Mouse (Mus musculus): ENCODE measurements around the gene Lima1. TPM values are rescaled to one million over a fixed set of nuclear protein-coding genes. Genes with fewer than 3 reads are reported as not detected.

Lima1 gene
- polyA plus RNA-seq, 1 experiment, result 73.2 TPM

DNA sequence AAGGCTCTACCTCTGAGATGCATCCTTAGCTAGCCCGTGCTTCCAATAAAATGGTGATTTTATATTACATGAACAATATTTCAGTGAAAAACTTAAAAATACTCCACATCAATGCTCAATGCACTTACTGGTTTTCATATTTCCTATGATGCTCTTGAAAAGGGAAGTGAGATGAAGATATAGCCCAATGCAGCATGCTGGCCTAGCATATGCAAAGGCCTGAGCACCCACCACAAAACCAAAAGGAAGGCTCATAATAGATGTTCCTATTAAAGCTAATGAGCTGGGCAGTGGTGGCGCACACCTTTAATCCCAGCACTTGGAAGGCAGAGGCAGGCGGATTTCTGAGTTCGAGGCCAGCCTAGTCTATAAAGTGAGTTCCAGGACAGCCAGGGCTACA, 69.6 kb downstream of the Lima1 start:
- Histone ChIP-seq H3K27ac (ENCODE audit: insufficient read depth, low read depth, low read length) (no peak overlapping the region), H3K4me3 (ENCODE audit: insufficient read depth, low read depth, low read length) (no peak overlapping the region), H3K4me1 (ENCODE audit: control insufficient read depth, insufficient read depth, low read length) (peaks cover 22% of the 10 kb centered on the region)
- whole genome bisulfite sequencing, result 96% methylated on average over 4 of the region's 4 CpGs
- TF ChIP-seq CTCF (IDR thresholded peaks at IDR 0.05; ENCODE audit: insufficient read depth, low read depth, low read length), result no peak
- TF ChIP-seq POLR2A (IDR thresholded peaks at IDR 0.05; ENCODE audit: insufficient read depth, low read depth, low read length), result no peak

DNA sequence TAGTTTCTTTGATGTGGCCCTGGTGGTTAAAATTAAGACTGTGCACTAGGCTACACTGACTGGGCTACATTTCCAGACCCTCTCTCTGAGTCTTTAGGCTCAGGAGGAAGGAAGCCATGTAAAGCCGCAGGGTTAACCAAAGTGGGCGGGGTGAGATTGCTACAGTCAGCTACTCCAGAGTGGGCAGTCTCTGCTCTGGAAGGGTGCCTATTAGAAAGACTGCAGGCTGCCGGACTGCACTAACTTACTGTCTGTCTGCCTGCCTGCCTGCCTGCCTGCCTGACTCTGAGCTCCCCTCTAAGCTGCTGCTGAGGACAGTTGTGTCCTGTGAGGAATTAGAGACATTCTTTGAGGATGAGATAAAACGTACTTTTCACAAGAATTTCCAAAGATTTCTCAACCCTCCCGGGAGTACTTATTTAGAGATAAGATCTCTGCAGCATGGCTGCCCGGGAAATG, 72.0 kb downstream of the Lima1 start:
- WGBS, result 38% methylated on average over 6 of the region's 6 CpGs
- H3K4me3 ChIP-seq (ENCODE audit: insufficient read depth, low read depth, low read length), result no peak overlapping the region
- TF ChIP-seq CTCF (IDR thresholded peaks at IDR 0.05; ENCODE audit: insufficient read depth, low read depth, low read length) (no peak), POLR2A (IDR thresholded peaks at IDR 0.05; ENCODE audit: insufficient read depth, low read depth, low read length) (no peak)
- H3K4me1 ChIP-seq (ENCODE audit: control insufficient read depth, insufficient read depth, low read length), result peaks cover 27% of the 10 kb centered on the region
- 0 out of 2 replicates have a peak overlapping the region, but pooled peaks have one; percentile 21 for H3K27ac ChIP-seq (ENCODE audit: insufficient read depth, low read depth, low read length)

DNA sequence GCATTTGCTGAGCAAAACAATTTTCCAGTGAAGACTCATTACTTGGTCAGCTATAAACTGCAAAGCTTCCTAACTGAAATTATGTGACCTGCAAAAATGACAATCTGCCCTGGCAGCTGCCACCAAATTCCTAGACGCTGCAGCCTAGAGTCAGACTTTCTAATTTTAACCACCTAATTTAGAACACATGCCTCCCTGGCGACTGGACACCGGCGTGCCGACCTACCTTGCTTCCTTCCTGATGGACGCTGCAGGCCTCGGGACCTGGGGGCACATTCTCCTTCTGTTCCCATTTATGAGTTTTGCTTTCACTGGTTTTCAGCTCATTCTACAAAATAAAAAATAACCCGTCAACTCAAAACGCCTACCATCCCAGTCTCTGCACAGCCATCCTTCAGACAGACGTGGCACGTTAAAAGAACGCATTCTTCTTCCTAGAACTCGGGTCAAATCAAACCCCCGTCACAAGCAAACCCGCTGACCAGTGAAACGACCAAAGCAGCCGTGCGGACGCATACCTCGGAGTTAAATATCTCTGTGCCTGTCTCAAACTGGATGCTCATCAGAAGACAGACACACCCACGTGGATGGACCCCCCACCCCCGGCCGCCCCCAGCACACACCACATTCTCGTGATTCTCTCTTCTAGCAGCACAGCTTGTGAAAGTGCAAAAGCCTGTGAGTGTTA, 73.2 kb downstream of the Lima1 start:
- whole genome bisulfite sequencing, result 73% methylated on average over 24 of the region's 24 CpGs
- H3K4me1 ChIP-seq (ENCODE audit: control insufficient read depth, insufficient read depth, low read length), result peaks cover 25% of the 10 kb centered on the region
- no peak overlapping the region for H3K4me3 ChIP-seq (ENCODE audit: insufficient read depth, low read depth, low read length)
- TF ChIP-seq CTCF (IDR thresholded peaks at IDR 0.05; ENCODE audit: insufficient read depth, low read depth, low read length) (no peak), POLR2A (IDR thresholded peaks at IDR 0.05; ENCODE audit: insufficient read depth, low read depth, low read length) (no peak)
- H3K27ac ChIP-seq (ENCODE audit: insufficient read depth, low read depth, low read length), result no peak overlapping the region

DNA sequence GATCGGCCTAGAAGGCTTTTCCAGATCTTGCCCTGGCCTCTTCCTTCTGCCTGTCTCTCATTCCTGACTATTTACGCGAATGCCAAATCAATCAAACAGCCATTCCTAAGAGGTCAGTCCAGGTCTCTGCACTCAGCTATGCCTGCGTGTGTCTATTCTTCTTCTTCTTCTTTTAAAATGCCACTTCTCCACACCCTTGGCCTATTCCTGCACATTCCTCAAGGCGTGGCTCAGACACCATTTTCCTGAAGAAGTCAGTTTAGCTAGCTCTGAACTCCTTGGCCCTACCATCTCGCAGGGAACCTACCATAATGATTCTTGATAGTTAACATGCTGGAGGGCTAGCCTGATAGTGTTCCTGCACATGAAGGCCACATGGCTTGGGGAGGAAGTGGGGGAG, 75.5 kb downstream of the Lima1 start:
- peaks cover 21% of the 10 kb centered on the region for H3K4me1 ChIP-seq (ENCODE audit: control insufficient read depth, insufficient read depth, low read length)
- TF ChIP-seq CTCF (IDR thresholded peaks at IDR 0.05; ENCODE audit: insufficient read depth, low read depth, low read length) (no peak), POLR2A (IDR thresholded peaks at IDR 0.05; ENCODE audit: insufficient read depth, low read depth, low read length) (no peak)
- WGBS, result 89% methylated on average over 6 of the region's 6 CpGs

DNA sequence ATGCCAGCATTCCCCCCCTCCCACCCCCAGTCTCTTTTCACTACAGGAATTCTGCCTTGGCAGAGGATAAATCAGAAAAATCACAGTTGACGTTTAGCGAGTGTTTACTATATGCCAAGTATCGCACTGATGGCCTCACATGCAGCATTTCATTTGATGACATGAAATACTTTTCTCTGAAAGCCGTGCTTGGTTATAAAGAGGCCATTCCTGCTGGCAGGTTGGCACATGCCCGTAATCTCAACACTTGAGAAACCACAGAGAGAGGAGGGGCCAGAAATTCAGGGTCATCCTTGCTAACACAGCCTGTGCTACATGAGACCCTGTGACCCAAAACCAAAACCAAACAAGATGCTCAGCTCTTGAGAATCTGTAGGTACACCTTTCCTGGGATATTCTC, 77.4 kb downstream of the Lima1 start:
- 71% methylated on average over 5 of the region's 5 CpGs for WGBS
- Histone ChIP-seq H3K4me3 (ENCODE audit: insufficient read depth, low read depth, low read length) (no peak overlapping the region), H3K4me1 (ENCODE audit: control insufficient read depth, insufficient read depth, low read length) (peaks cover 16% of the 10 kb centered on the region), H3K27ac (ENCODE audit: insufficient read depth, low read depth, low read length) (peak overlapping the region; percentile 66)
- no peak for TF ChIP-seq POLR2A (IDR thresholded peaks at IDR 0.05; ENCODE audit: insufficient read depth, low read depth, low read length)
- no peak for TF ChIP-seq CTCF (IDR thresholded peaks at IDR 0.05; ENCODE audit: insufficient read depth, low read depth, low read length)

More for the DNA sequence above, 75.5 kb downstream of the Lima1 start:
- H3K27ac ChIP-seq (ENCODE audit: insufficient read depth, low read depth, low read length), result peak overlapping the region; percentile 88
- H3K4me3 ChIP-seq (ENCODE audit: insufficient read depth, low read depth, low read length), result no peak overlapping the region

DNA sequence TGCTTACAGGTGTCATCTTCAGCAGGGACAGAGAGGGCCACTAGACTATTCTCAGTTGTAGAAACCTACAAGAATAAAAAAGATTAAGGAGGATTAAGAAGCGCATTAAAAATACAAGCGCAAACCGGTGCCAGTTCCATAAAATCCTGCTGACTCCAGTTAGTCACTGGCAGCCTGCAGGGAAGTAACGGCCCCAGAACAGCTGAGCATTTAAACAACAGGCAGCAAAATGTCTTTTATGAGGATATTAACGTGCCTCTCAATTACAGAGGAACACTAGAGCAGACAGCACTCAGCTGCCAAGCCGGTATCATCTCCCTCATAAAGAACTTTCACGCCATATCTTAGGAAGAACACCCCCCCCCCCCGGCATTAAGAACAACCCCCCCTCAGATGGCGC, 78.5 kb downstream of the Lima1 start:
- Histone ChIP-seq H3K4me1 (ENCODE audit: control insufficient read depth, insufficient read depth, low read length) (peaks cover 19% of the 10 kb centered on the region), H3K27ac (ENCODE audit: insufficient read depth, low read depth, low read length) (peak overlapping the region; percentile 77), H3K4me3 (ENCODE audit: insufficient read depth, low read depth, low read length) (no peak overlapping the region)
- WGBS, result 26% methylated on average over 9 of the region's 9 CpGs
- TF ChIP-seq CTCF (IDR thresholded peaks at IDR 0.05; ENCODE audit: insufficient read depth, low read depth, low read length), result no peak
- TF ChIP-seq POLR2A (IDR thresholded peaks at IDR 0.05; ENCODE audit: insufficient read depth, low read depth, low read length), result no peak

DNA sequence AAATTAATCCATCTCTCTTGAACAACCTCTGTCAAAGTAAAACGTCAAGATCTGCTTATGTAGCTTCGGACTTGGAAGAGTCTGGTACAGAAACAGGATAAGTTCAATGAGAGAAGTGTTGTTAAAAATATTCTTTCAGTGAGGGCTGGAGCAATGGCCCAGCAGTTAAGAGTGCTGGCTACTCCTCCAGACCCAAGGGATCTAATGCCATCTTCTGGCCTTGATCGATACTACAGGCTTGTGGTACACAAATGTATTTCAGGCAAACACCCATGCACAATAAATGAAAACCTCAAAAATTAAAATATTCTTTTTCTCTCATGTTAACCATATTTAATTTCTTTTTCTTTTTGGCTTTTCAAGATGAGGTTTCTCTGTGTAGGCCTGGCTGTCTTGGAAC, 79.2 kb downstream of the Lima1 start:
- Histone ChIP-seq H3K4me1 (ENCODE audit: control insufficient read depth, insufficient read depth, low read length) (peaks cover 19% of the 10 kb centered on the region), H3K4me3 (ENCODE audit: insufficient read depth, low read depth, low read length) (no peak overlapping the region), H3K27ac (ENCODE audit: insufficient read depth, low read depth, low read length) (peak overlapping the region; percentile 77; the same call in 1 of the 2 replicates)
- TF ChIP-seq CTCF (IDR thresholded peaks at IDR 0.05; ENCODE audit: insufficient read depth, low read depth, low read length) (no peak), POLR2A (IDR thresholded peaks at IDR 0.05; ENCODE audit: insufficient read depth, low read depth, low read length) (no peak)
- WGBS, result 91% methylated on average over 3 of the region's 3 CpGs

DNA sequence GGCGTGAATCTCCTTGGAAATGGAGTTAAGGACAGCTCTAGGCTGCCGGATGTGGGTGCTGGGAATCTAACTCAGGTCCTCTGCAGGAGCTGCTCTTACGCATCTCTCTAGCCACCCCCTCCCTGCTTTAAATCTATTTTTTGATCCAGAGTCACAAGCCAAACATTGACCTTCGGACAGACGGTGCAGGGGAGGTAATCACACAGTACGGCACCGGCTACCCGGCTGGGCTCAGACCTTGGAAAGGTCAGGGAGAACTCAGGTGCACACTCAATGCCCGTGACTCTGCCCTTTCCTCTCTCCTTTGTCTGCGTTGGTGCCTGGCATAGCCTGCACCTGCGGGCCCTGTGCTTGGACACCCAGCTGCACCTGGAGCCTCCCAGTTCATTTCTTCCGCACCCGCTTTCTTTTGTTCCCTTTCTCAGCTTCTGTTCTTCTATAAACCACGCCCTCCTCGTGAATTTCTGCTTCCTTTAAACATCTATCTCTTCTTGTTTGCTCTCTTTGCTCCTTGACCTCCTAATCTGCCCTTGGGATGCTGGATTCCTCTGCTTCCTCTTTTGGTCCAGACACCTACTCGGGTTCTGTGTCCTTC, 82.9 kb downstream of the Lima1 start:
- H3K4me3 ChIP-seq (ENCODE audit: insufficient read depth, low read depth, low read length), result no peak overlapping the region
- WGBS, result 95% methylated on average over 16 of the region's 16 CpGs
- H3K4me1 ChIP-seq (ENCODE audit: control insufficient read depth, insufficient read depth, low read length), result peaks cover 13% of the 10 kb centered on the region
- TF ChIP-seq CTCF (IDR thresholded peaks at IDR 0.05; ENCODE audit: insufficient read depth, low read depth, low read length) (no peak), POLR2A (IDR thresholded peaks at IDR 0.05; ENCODE audit: insufficient read depth, low read depth, low read length) (no peak)
- H3K27ac ChIP-seq (ENCODE audit: insufficient read depth, low read depth, low read length), result no peak overlapping the region

DNA sequence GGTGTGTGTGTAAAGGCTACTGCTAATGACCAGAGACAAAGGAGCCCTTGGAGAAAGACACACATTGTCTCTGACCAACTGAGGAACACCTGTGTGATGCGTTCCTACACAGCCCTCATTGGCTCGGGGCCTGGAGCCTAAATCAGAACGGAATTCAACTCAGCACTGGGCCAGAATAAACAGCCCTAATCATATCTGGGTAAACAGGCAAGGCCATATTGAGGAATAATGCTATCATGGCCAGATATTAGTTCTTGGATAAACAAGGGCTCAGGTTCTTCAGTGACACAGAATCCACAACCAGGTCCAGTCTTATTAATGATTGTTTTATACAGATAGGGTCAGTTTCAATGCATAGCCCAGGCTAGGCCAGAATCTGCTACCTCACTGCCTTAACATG, 84.3 kb downstream of the Lima1 start:
- Histone ChIP-seq H3K27ac (ENCODE audit: insufficient read depth, low read depth, low read length) (no peak overlapping the region), H3K4me1 (ENCODE audit: control insufficient read depth, insufficient read depth, low read length) (peaks cover 17% of the 10 kb centered on the region), H3K4me3 (ENCODE audit: insufficient read depth, low read depth, low read length) (no peak overlapping the region)
- TF ChIP-seq CTCF (IDR thresholded peaks at IDR 0.05; ENCODE audit: insufficient read depth, low read depth, low read length) (no peak), POLR2A (IDR thresholded peaks at IDR 0.05; ENCODE audit: insufficient read depth, low read depth, low read length) (no peak)
- WGBS, result 77% methylated on average over 3 of the region's 3 CpGs

All from olfactory bulb, adult 2 months (tissue).